Mouse (Mus musculus) lung, embryonic 14.5 days (tissue): Measurements from ENCODE around the gene Emb. TPM values are rescaled to one million over a fixed set of nuclear protein-coding genes. Genes with fewer than 3 reads are reported as not detected.

Source experiments
- ATAC-seq: fragments of 200-750 bp; cut with Nextera tagmentation; 2 replicates; pipeline ENCODE4 v1.8.0; 2017; ENCODE audit warnings: mild to moderate bottlenecking, moderate TSS enrichment, moderate library complexity; ENCODE audit not compliant: insufficient read depth
- DNase-seq: peaks from one replicate; pipeline ENCODE4 v3.0.0-alpha.2; 2015
- H3K27ac ChIP-seq: fragments of 300-500 bp; sonication (generic); 2 replicates; pipeline ENCODE4 v1.5.1; 2014; ENCODE audit warnings: low read depth, mild to moderate bottlenecking, moderate library complexity
- H3K27me3 ChIP-seq: fragments of 300-500 bp; sonication (generic); 2 replicates; pipeline ENCODE4 v1.6.1; 2014; ENCODE audit warnings: low read length, control low read depth; ENCODE audit not compliant: insufficient read depth
- H3K36me3 ChIP-seq: fragments of 300-500 bp; sonication (generic); 2 replicates; pipeline ENCODE4 v1.6.1; 2014; ENCODE audit warnings: control low read depth; ENCODE audit not compliant: insufficient read depth
- H3K4me1 ChIP-seq: fragments of 300-500 bp; sonication (generic); 2 replicates; pipeline ENCODE4 v1.6.1; 2014; ENCODE audit warnings: antibody characterized with exemption, control low read depth; ENCODE audit not compliant: insufficient read depth
- H3K4me2 ChIP-seq: fragments of 300-500 bp; sonication (generic); 2 replicates; pipeline ENCODE4 v1.6.1; 2014; ENCODE audit warnings: mild to moderate bottlenecking
- H3K4me3 ChIP-seq: fragments of 300-500 bp; sonication (generic); 2 replicates; pipeline ENCODE4 v1.5.1; 2014; ENCODE audit warnings: low read depth, low read length
- H3K9ac ChIP-seq: fragments of 300-500 bp; sonication (generic); 2 replicates; pipeline ENCODE4 v1.6.1; 2014
- H3K9me3 ChIP-seq: fragments of 300-500 bp; sonication (generic); 2 replicates; pipeline ENCODE4 v1.6.1; 2016; ENCODE audit warnings: low read depth, low read length, control low read depth
- CTCF ChIP-seq: IDR thresholded peaks from 2 replicates; pipeline ENCODE4 v1.5.1; 2016; ENCODE audit warnings: antibody characterized with exemption, low read depth
- WGBS: fragments of 180-500 bp; shearing (Covaris S2); extraction: QIAGEN DNeasy Blood & Tissue Kit; methylation state at CpG from one replicate; pipeline ENCODE4 v1.1.7; 2014; 5-methylcytosine and 5-hydroxymethylcytosine counted together
- polyA plus RNA-seq: library from polyadenylated mRNA; unstranded; fragments of >200 nt; fragmentation: Nextera tagmentation; extraction: Ambion mirVana; gene quantifications from 2 replicates; pipeline ENCODE4 v1.2.1, GENCODE M21; 2014

Gene Emb
- polyA plus RNA-seq, 1 experiment from 2014 or later = 12.1 TPM

- Histone ChIP-seq H3K27me3 (no peaks in the 10 kb centered on the region), H3K27ac (no peak overlapping the region), H3K36me3 (no peaks in the 10 kb centered on the region), H3K4me1 (no peaks in the 10 kb centered on the region), H3K9ac (no peak overlapping the region), H3K4me2 (no peak overlapping the region), H3K9me3 (no peaks in the 10 kb centered on the region), H3K4me3 (no peak overlapping the region)
- 0 out of 2 replicates have a peak, but pooled peaks have one; percentile 40 for ATAC-seq
- peak; percentile 32 for DNase-seq
- TF ChIP-seq CTCF = no peak
- WGBS = 52% methylated on average over 11 of the region's 11 CpGs
Observed at GRCm38 (mm10) chr13:117211386-117211875, 3.1 kb downstream of the Emb start.

- Histone ChIP-seq H3K36me3 (no peaks in the 10 kb centered on the region), H3K27ac (no peak overlapping the region), H3K4me1 (no peaks in the 10 kb centered on the region), H3K4me2 (no peak overlapping the region), H3K9me3 (no peaks in the 10 kb centered on the region), H3K4me3 (no peak overlapping the region), H3K9ac (no peak overlapping the region), H3K27me3 (peaks cover 11% of the 10 kb centered on the region)
- no peak for TF ChIP-seq CTCF
- DNase-seq (no peak), ATAC-seq (no peak)
- WGBS = 21% methylated on average over 10 of the region's 10 CpGs
Observed at GRCm38 (mm10) chr13:117215481-117215880, 7.1 kb downstream of the Emb start.

- Histone ChIP-seq H3K4me2 (no peak overlapping the region), H3K9me3 (no peaks in the 10 kb centered on the region), H3K36me3 (no peaks in the 10 kb centered on the region), H3K4me1 (no peaks in the 10 kb centered on the region), H3K9ac (no peak overlapping the region), H3K27ac (no peak overlapping the region), H3K4me3 (no peak overlapping the region), H3K27me3 (peaks cover 17% of the 10 kb centered on the region)
- TF ChIP-seq CTCF = no peak
- WGBS = 22% methylated on average over 10 of the region's 10 CpGs
- no peak for ATAC-seq
- DNase-seq = no peak
Observed at GRCm38 (mm10) chr13:117216126-117216525, 7.8 kb downstream of the Emb start.

GRCm38 (mm10) chr13:117216752-117217363 is 8.5 kb downstream of the Emb start:
- Histone ChIP-seq H3K27me3 (peaks cover 24% of the 10 kb centered on the region), H3K4me3 (no peak overlapping the region), H3K4me2 (no peak overlapping the region), H3K36me3 (no peaks in the 10 kb centered on the region), H3K9ac (no peak overlapping the region), H3K27ac (no peak overlapping the region), H3K4me1 (no peaks in the 10 kb centered on the region), H3K9me3 (no peaks in the 10 kb centered on the region)
- TF ChIP-seq CTCF = no peak
- WGBS = 21% methylated on average over 9 of the region's 9 CpGs
- DNase-seq (no peak), ATAC-seq (no peak)

GRCm38 (mm10) chr13:117217621-117218020 is 9.3 kb downstream of the Emb start:
- Histone ChIP-seq H3K4me2 (no peak overlapping the region), H3K36me3 (no peaks in the 10 kb centered on the region), H3K9me3 (no peaks in the 10 kb centered on the region), H3K4me1 (no peaks in the 10 kb centered on the region), H3K27me3 (peaks cover 32% of the 10 kb centered on the region), H3K27ac (no peak overlapping the region), H3K9ac (no peak overlapping the region), H3K4me3 (no peak overlapping the region)
- DNase-seq = no peak
- WGBS = 43% methylated on average over 11 of the region's 11 CpGs
- no peak for TF ChIP-seq CTCF
- no peak for ATAC-seq

DNA sequence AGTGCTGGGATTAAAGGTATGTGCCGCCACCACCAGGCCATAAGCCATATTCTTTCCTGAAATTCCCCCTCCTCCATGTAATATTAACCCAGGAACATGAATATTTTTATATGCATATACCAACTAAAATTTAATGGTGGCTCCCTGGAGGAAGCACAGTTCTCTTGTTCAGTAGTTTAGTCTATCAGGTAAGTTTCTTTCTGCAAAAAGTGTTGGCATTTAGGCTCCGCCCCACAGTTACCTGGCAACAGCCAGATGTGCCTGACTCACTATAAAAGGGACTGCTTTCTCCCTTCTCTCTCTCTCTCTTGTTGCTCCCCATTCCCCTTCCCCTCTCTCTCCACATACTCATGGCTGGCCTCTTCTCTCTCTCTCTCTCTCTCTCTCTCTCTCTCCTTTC is 9.8 kb downstream of the Emb start:
- 81% methylated on average over 2 of the region's 2 CpGs for WGBS

DNA sequence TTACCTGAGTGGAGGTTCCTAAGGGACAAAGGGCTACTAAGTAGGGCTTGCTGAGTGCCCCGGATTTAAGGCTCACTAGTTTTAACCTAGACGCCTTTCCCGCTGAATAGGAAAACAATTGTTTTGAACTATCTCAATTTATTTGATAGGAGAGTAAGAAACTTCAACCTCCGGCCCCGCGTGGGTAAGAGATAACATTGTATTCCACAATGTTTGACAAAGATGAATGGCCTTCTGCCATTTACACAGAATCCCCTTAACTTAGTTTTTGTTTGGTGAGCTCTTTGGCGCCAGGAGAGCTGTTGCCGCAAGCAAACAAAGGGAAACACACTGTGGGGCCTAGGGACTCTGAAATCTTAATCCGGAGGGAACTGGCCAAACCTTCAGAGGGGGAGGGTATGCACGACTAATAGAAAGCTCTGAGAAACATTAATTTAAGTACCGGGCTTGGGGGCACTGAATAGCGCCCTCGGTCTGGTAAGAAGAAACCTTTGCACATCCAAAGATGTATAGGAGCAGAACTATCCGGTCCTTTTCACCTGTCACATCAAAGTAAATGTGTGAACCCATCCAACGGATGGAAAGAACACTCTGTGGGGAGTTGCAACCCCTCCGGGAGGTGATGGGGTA is 11.7 kb downstream of the Emb start:
- Histone ChIP-seq H3K4me2 (peak overlapping the region; percentile 93), H3K4me1 (no peaks in the 10 kb centered on the region), H3K4me3 (peak overlapping the region; percentile 61), H3K9ac (peak overlapping the region; percentile 54; the same call in 1 of the 2 replicates), H3K27me3 (peaks cover 32% of the 10 kb centered on the region), H3K9me3 (no peaks in the 10 kb centered on the region), H3K27ac (no peak overlapping the region), H3K36me3 (no peaks in the 10 kb centered on the region)
- peak; percentile 13 for DNase-seq
- 9% methylated on average over 16 of the region's 16 CpGs for WGBS
- ATAC-seq = peak; percentile 16; the same call in 1 of the 2 replicates
- no peak for TF ChIP-seq CTCF

More for the DNA sequence above, 9.8 kb downstream of the Emb start:
- Histone ChIP-seq H3K4me3 (no peak overlapping the region), H3K4me2 (no peak overlapping the region), H3K27ac (no peak overlapping the region), H3K9ac (no peak overlapping the region), H3K36me3 (no peaks in the 10 kb centered on the region), H3K9me3 (no peaks in the 10 kb centered on the region), H3K27me3 (peaks cover 32% of the 10 kb centered on the region), H3K4me1 (no peaks in the 10 kb centered on the region)
- ATAC-seq (no peak), DNase-seq (no peak)
- TF ChIP-seq CTCF = no peak
